Mouse (Mus musculus) thymus, adult 2 months (tissue): ENCODE results near the gene Pigq.

Source experiments
- CTCF ChIP-seq: fragments of 200-500 bp; IDR thresholded peaks from 2 replicates; pipeline ENCODE4 v1.5.1; 2012; ENCODE audit warnings: mild to moderate bottlenecking, control low read depth, low read length, moderate library complexity, borderline replicate concordance; ENCODE audit not compliant: control insufficient read depth, poor library complexity, insufficient read depth; ENCODE audit errors: extremely low read depth
- POLR2A ChIP-seq: fragments of 200-500 bp; IDR thresholded peaks from 2 replicates; pipeline ENCODE4 v1.6.1; 2012; ENCODE audit warnings: mild to moderate bottlenecking, low read length, control low read depth, moderate library complexity; ENCODE audit not compliant: control insufficient read depth, poor library complexity, insufficient read depth; ENCODE audit errors: extremely low read depth

DNA sequence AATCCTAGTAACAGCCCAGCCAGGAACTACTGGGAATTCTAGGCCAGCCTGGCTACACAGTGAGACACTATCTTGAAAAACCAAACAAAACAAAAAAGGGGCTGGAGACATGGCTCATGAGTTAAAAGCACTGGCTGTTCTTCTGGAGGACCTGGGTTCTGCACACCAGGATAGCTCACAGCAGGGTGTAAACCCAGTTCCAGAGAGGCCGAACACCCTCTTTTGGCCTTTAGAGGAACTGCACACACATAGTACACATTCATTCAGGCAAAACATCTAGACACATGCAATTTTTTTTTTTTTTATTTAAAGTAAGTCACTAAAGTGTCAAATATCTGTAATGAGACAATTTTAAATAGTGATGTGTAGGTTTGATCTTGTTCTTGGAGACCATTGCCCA is 44.5 kb downstream of the Pigq start:
- TF ChIP-seq CTCF (no peak), POLR2A (no peak)
